Mouse (Mus musculus) heart, adult 9 months (tissue): ENCODE measurements around the gene Chaf1a.

Experiments
- DNase-seq, 2 experiments: peaks; one replicate each; pipeline ENCODE4 v3.0.0; 2022; ENCODE audit warnings: low spot score in 2 of 2

The Chaf1a gene

GRCm38 (mm10) chr17:56040030-56040856, at the start of gene Chaf1a:
Gene Chaf1a, plus strand, starts transcription at chr17:56040439.
- peak; percentile 98 to 99 for DNase-seq

DNA sequence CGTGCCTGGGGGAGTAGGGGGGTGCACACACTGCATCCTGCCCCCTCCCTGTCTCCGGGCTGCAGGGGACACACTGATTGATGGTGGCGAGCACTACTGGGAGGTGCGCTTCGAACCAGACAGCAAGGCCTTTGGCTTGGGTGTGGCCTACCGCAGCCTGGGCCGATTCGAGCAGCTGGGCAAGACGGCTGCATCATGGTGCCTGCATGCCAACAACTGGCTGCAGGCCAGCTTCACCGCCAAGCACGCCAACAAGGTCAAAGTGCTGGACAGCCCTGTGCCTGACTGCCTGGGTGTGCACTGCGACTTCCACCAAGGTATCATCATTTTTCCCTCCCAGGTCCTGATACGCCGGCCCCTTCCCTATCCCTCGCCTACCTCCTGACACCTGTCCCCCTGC, 44.2 kb upstream of the Chaf1a start:
- DNase-seq: no peak

DNA sequence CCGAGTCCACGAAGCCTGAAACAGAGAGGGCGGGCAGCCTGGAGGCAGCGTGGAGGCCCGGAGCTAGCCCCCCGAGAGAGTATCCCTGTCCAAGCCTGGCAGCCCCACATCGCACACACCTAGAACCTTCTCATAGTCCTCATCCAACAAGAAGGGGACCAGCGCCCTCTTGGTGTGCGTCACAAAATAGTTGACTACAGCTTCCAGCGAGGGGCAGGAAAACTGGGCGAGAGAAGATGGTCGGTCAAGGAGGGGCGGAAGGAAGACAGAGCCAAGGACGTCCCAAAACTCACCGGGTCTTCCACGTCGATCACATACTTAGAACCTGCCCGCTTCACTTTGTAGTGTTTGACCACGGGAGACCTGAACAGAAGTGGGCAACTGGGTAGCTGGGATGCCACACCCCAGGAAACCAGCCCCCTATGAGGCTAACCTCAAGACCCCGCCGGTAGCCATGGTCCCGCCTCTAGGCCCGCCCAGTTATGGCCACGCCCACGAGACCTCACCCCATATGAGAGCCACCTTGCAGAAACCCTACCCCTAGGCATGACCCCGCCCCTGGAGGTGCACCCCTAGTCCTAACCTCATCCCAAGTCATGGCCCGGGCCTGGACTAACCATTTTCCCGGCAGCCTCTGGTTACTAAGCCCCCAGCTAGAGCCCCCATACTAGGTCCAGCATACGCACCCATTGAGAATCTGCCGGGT, 40.3 kb upstream of the Chaf1a start:
- DNase-seq: no peak

DNA sequence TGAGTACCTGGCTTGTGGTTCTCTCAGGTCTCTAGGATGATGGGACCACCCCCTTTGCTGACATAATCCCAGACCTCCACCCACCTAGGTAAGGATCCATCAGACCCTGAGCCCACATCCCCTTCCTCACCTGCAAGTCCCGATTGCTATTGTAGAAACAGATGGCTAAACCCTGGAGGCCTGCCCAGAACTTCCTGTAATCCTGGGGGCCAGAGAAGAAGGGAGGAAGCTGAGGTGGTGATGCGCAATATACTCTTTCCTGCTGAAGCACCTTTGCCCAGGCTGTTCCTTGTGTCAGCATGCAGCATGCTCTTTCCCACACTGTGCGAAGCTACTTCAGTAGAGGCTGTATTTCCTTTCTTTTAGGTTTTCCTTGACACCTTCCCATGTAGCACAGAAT, 37.2 kb upstream of the Chaf1a start:
- DNase-seq: no peak

DNA sequence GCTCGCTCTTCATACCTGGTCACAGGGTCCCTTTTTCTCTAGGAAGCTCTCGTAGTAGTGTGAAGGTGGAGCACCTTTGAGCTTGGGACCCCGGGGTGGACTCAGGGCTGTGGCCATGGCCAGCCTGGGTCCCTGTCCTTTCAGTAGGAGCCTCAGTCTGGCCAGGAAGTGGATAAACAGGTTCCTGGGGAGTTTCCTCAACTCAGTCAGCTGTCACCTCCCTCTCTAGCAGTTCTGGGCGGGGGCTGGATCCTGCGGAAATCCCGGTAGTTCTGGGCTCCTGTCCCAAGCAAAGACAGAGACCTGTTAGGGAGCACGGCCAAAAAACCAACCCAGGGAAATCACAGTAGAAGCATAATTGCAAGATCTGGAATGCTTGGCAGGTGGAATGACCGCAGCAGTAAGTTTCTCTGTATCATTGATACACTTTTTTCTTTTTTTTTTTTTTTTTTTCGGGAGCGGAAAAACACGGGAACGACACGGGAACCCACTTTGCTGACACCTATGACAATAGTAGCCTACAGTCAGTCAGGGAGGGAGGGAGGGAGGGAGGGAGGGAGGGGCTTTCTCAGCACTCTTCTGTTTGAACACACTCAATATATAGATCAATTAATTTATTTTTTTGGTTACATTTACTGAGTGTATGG, 34.7 kb upstream of the Chaf1a start, which contains the start of the genes Stap2 and Mpnd:
Stap2 (minus strand) TSS at position 170 of the 647 bp plus-strand sequence.
Mpnd (plus strand) TSS at position 297 of the 647 bp plus-strand sequence.
- peak; percentile 78 to 84 for DNase-seq

DNA sequence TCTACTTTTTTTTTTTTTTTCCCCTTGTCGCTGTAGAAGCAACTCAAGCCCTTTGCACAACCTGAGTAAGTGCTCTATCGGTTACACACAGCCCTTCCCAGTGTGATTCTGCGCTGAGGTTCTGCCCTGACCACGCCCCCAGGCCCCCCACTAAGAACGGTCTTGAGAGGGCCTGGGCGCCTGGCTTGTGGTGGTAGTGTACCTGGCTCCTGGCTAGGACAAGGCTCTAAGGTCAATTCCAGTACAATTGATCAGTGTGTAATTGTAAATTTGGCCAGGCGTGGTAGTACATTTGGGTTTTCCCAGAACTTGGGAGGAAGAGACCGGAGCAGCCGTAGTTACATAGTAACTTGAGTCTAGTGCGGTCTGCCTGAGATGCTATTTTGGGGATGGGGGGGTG, 33.3 kb upstream of the Chaf1a start:
- DNase-seq: no peak

DNA sequence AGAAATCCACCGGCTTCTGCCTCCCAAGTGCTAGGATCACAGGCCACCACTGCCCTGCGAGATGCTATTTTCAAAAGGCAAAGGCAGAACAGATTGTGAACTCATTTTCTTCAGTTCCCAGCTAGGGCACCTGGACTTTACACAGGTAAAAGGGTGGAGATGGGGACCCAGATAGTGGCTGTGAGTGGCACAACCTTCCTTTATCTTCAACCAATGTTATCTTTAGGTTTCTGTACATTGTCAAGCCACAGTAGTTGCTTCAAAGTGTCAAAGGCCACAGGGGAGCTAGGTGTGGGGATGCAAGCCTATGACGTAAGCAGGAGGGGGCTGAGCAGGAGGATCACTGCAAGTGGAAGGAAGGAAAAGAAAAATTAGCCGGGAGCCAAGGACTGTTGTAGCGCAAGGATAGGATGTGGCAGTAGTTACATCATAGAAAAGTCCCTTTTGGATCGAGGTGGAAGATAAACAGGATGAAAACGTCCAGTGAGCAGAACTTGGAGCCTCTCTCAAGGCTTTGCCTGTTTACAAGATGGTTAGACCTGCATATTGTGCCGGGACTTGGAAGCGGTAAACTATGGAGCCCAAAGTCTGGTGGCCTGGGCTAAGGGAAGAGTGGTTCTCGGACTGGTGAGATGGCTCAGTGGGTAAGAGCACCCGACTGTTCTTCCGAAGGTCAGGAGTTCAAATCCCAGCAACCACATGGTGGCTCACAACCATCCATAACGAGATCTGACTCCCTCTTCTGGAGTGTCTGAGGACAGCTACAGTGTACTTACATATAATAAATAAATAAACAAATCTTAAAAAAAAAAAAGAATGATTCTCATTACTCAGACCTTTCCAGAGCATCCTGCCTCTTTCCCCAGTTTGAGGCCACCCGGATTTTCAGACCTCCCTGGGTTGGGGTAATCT, 32.5 kb upstream of the Chaf1a start:
- no peak for DNase-seq

GRCm38 (mm10) chr17:56008356-56009087, 31.7 kb upstream of the Chaf1a start:
- DNase-seq: peak; percentile 94 to 97

GRCm38 (mm10) chr17:56009088-56009961, 30.9 kb upstream of the Chaf1a start:
- DNase-seq: peak; percentile 92 to 95

- no peak for DNase-seq
Measured at GRCm38 (mm10) chr17:56009962-56010240, 30.3 kb upstream of the Chaf1a start.

DNA sequence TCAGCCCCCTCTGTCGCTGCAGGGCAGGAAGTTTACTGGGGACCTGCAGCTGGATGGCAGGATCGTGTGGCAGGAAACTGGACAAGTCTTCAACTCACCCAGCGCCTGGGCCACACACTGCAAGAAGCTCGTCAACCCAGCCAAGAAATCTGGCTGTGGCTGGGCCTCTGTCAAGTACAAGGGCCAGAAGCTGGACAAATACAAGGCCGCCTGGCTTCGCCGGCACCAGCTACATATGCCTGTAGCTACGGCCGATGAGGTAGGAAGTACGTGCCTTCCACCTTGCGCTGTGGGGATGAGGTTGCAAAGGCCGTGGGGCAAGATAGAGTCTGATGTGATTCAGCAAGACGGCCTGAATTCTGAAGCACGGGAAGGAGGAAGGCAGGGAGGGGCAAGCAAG, 30.0 kb upstream of the Chaf1a start:
- DNase-seq: no peak

GRCm38 (mm10) chr17:56010681-56011080, 29.6 kb upstream of the Chaf1a start:
- peak in 1 of 2 experiments; percentile 63 for DNase-seq

- no peak for DNase-seq
Measured at GRCm38 (mm10) chr17:56011441-56011840, 28.8 kb upstream of the Chaf1a start.

- DNase-seq: no peak
Measured at GRCm38 (mm10) chr17:56015293-56015692, 24.9 kb upstream of the Chaf1a start.

GRCm38 (mm10) chr17:56016382-56016781, 23.9 kb upstream of the Chaf1a start:
- DNase-seq: no peak

DNA sequence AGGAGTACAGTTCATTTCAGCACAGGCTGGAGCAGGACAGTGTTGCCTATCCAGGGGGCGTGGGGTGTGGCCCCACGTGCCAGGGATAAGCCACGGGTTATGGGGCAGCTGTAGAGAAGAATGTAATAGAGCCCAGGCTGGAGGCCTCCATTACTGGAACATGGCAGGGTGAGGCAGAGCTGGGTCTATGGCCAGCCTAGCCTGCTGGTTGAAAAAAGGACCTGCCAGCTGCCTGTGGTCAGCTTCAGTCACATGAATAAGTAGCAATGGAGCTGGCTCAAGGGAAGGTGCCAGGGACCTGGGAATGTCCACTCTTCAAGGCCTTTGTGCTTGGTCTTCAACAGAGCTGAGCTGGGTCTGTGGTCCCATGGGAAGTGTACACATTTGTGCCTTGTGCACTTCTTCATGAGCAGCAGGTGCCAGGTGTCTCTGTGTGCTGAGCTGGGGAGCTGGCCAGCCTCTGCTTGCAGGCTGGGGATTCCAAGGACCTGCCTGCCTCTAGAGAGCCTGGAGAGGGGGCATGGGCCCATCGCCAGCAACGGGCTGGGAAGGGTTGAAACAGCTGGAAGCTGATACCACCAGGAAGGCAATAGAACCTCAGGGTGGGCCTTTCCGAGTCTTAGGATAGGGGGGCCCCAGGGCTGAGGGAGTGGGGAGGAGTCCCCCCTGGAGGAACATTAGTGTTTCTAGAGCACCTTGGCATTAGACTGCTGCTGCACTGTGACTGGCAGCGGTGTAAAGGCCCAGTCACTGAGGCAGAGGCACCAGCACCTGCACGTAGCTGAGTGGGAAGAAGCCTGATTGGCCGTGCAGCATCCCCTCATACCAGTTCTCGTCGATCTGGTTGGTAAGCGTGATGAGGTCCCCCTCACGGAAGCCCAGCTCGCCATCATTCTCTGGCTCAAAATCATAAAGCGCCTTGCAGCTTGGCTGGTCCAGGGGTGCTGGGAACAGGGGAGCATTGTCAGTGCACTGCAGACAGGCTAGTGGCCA, 23.1 kb upstream of the Chaf1a start:
- no peak for DNase-seq

DNA sequence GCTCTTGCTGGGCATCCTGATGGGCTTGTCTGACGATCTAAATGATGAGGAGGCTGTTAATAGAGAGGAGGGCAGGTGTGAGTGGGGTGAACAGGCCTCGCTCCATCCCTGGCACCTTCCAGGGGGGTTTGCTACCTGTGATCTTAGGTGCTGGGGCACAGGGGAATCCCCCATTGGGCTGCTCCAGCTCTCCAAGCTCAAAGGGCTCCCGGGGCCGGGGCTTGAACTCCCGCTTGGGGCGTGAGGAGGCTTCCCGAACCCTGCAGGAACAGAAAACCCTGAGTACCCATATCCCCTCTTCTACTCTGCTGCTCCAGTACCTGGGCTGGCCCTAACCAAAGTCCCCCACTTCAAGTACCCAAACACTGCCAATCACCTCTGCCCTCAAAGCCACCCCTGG, 22.4 kb upstream of the Chaf1a start:
- no peak for DNase-seq

DNA sequence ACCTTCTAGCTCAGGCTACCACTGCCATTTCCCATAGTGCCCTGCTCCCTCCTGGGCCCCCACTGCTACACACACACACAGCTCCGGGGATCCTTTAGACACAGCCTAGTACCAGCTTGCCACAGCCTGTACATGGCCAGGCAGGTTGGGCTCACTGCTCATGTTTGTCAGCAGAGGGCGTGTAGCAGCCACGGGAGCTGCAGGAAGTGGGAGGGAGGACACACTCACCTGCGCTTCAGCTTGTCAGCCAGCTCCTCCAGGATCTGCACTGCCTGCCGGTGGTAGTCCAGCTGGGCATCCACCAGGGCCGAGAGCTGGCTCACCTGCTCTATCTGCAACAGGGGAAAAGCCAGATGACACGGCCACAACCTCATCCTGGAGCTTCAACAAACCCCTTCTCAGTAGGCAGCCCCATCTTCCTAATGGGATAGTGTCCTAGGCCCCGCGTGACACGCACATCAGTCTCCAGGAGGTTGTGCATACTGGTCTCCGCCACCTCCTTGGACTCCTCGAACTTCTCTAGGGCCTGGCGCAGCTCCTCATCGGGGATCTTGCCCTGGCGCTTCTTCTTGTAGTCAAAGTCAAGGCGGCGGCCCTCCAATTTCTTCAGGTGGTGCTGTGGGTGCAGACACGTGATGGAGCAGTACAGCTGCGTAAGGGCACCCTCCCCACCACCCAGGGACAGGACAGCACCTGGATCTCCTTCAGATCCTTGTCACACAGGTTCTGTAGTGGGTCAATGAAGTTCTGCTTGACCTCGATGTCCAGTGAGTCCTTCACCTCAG, 21.7 kb upstream of the Chaf1a start:
- DNase-seq: no peak
